Mouse (Mus musculus) heart, embryonic 14.5 days (tissue): ENCODE results near the gene Smg1. TPM values are rescaled to one million over a fixed set of nuclear protein-coding genes. Genes with fewer than 3 reads are reported as not detected.

Experiments
- ATAC-seq: fragments of 200-750 bp; cut with Nextera tagmentation; 2 replicates; pipeline ENCODE4 v1.8.0; 2017; ENCODE audit warnings: low read depth, moderate TSS enrichment; ENCODE audit not compliant: insufficient number of reproducible peaks, insufficient read depth, low FRiP score
- H3K27ac ChIP-seq, 2 experiments: fragments of 200-500 bp in 1 of 2; fragments of 300-500 bp in 1 of 2; sonication (generic) in 1 of 2; replicated peaks in 1 of 2; 2 replicates each; pipeline ENCODE4 v1.5.1; 2012 to 2014; ENCODE audit warnings: low read depth in 2 of 2, low read length in 2 of 2, control low read depth in 1 of 2, mild to moderate bottlenecking in 1 of 2, mixed read lengths in 1 of 2; ENCODE audit not compliant: control insufficient read depth in 1 of 2, insufficient read depth in 1 of 2
- H3K27me3 ChIP-seq: fragments of 300-500 bp; sonication (generic); 2 replicates; pipeline ENCODE4 v1.6.1; 2014; ENCODE audit warnings: mild to moderate bottlenecking, low read length, control low read depth; ENCODE audit not compliant: control insufficient read depth, insufficient read depth
- H3K36me3 ChIP-seq: fragments of 300-500 bp; sonication (generic); 2 replicates; pipeline ENCODE4 v1.6.1; 2014; ENCODE audit warnings: mild to moderate bottlenecking, control low read depth, low read length, mixed read lengths; ENCODE audit not compliant: control insufficient read depth, insufficient read depth
- H3K4me1 ChIP-seq, 2 experiments: fragments of 200-500 bp in 1 of 2; fragments of 300-500 bp in 1 of 2; sonication (generic) in 1 of 2; 2 replicates each; pipeline ENCODE4 v1.6.1; 2012 to 2014; ENCODE audit warnings: low read length in 2 of 2, control low read depth in 1 of 2, mixed read lengths in 1 of 2; ENCODE audit not compliant: control insufficient read depth in 2 of 2, insufficient read depth in 2 of 2
- H3K4me2 ChIP-seq: fragments of 300-500 bp; sonication (generic); 2 replicates; pipeline ENCODE4 v1.6.1; 2014; ENCODE audit warnings: mild to moderate bottlenecking, low read length
- H3K4me3 ChIP-seq, 2 experiments: fragments of 200-500 bp in 1 of 2; fragments of 300-500 bp in 1 of 2; sonication (generic) in 1 of 2; 2 replicates each; pipeline ENCODE4 v1.5.1; 2012 to 2014; ENCODE audit warnings: low read length in 2 of 2, mild to moderate bottlenecking in 2 of 2, control low read depth in 1 of 2, low read depth in 1 of 2, moderate library complexity in 1 of 2; ENCODE audit not compliant: control insufficient read depth in 1 of 2, insufficient read depth in 1 of 2
- H3K9ac ChIP-seq: fragments of 300-500 bp; sonication (generic); 2 replicates; pipeline ENCODE4 v1.6.1; 2014; ENCODE audit warnings: mild to moderate bottlenecking, low read length
- H3K9me3 ChIP-seq: fragments of 300-500 bp; sonication (generic); 2 replicates; pipeline ENCODE4 v1.6.1; 2016; ENCODE audit warnings: low read length, control low read depth; ENCODE audit not compliant: control insufficient read depth
- WGBS: fragments of 180-500 bp; shearing (Covaris S2); extraction: QIAGEN DNeasy Blood & Tissue Kit; methylation state at CpG from one replicate; pipeline ENCODE4 v1.1.7; 2014; 5-methylcytosine and 5-hydroxymethylcytosine counted together
- polyA plus RNA-seq: library from polyadenylated mRNA; unstranded; fragments of >200 nt; fragmentation: Nextera tagmentation; extraction: Ambion mirVana; gene quantifications from 2 replicates; pipeline ENCODE4 v1.2.1, GENCODE M21; 2014

The Smg1 gene
- polyA plus RNA-seq, 1 experiment from 2014 or later: 20.3 TPM

DNA sequence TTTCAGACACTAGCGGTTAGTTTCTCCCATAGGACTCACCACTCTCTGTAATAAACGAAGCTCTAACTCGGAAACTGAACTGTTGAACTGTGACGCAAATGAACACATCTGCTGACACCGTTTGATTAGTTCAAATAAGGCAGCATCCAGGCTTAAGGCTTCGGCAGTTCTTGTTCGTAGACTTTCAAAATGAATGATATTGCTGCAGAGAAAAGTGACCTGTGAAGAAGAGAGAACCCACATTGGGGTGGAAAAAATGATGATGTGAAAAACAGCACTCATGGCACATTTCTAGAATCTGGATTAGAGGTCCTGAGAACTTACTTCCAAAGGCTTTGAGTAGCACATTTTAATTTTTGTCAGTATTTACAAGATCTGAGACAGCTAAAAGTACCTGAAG is 102.2 kb downstream of the Smg1 start:
- Histone ChIP-seq H3K27ac (no peak overlapping the region), H3K9ac (no peak overlapping the region), H3K9me3 (no peaks in the 10 kb centered on the region), H3K4me1 (no peaks in the 10 kb centered on the region), H3K27me3 (no peaks in the 10 kb centered on the region), H3K36me3 (peaks cover 93% of the 10 kb centered on the region), H3K4me2 (no peak overlapping the region), H3K4me3 (no peak overlapping the region)
- ATAC-seq: no peak
- WGBS: 93% methylated on average over 7 of the region's 7 CpGs

- Histone ChIP-seq H3K9ac (no peak overlapping the region), H3K9me3 (no peaks in the 10 kb centered on the region), H3K27me3 (no peaks in the 10 kb centered on the region), H3K27ac (no peak overlapping the region), H3K4me3 (no peak overlapping the region), H3K36me3 (peaks cover 59% of the 10 kb centered on the region), H3K4me1 (peaks cover 0 to 5% of the 10 kb centered on the region in 2 experiments; a peak in 1 of 4 replicates), H3K4me2 (no peak overlapping the region)
- WGBS: 87% methylated on average over 11 of the region's 11 CpGs
- ATAC-seq: no peak
Observed at GRCm38 (mm10) chr7:118135128-118135527, 108.3 kb downstream of the Smg1 start.

GRCm38 (mm10) chr7:118129430-118130041 is 113.9 kb downstream of the Smg1 start, which contains the start of gene Arl6ip1:
Gene Arl6ip1, minus strand, starts transcription at chr7:118129662.
- no peaks in the 10 kb centered on the region for H3K9me3 ChIP-seq
- no peaks in the 10 kb centered on the region for H3K27me3 ChIP-seq
- ATAC-seq: peak; percentile 99

GRCm38 (mm10) chr7:118128925-118129429 is 114.5 kb downstream of the Smg1 start:
- peak overlapping the region; percentile 44 to 91 for H3K27ac ChIP-seq
- no peaks in the 10 kb centered on the region for H3K9me3 ChIP-seq
- peak overlapping the region; percentile 94 for H3K9ac ChIP-seq
- peaks cover 29% of the 10 kb centered on the region for H3K36me3 ChIP-seq
- under 1% methylated on average over 21 of the region's 21 CpGs for WGBS
- no peaks in the 10 kb centered on the region for H3K27me3 ChIP-seq
- peak overlapping the region; percentile 62 to 89 for H3K4me3 ChIP-seq
- ATAC-seq: peak; percentile 76
- H3K4me1 ChIP-seq: peaks cover 4 to 29% of the 10 kb centered on the region in 2 experiments
- H3K4me2 ChIP-seq: peak overlapping the region; percentile 82

More at GRCm38 (mm10) chr7:118129430-118130041, 113.9 kb downstream of the Smg1 start, which contains the start of gene Arl6ip1:
- peak within 1 kb of the TSS; percentile 82 for H3K4me2 ChIP-seq
- peak within 1 kb of the TSS; percentile 81 to 91 for H3K27ac ChIP-seq
- H3K9ac ChIP-seq: peak within 1 kb of the TSS; percentile 94
- peaks cover 25% of the 10 kb centered on the region for H3K36me3 ChIP-seq
- H3K4me1 ChIP-seq: peaks cover 4 to 29% of the 10 kb centered on the region in 2 experiments
- peak within 1 kb of the TSS; percentile 64 to 89 for H3K4me3 ChIP-seq
- WGBS: under 1% methylated on average over 39 of the region's 39 CpGs

- Histone ChIP-seq H3K4me1 (peaks cover 4 to 29% of the 10 kb centered on the region in 2 experiments), H3K9me3 (no peaks in the 10 kb centered on the region), H3K4me3 (no peak overlapping the region), H3K27ac (no peak overlapping the region), H3K9ac (0 out of 2 replicates have a peak overlapping the region, but pooled peaks have one; percentile 21), H3K4me2 (peak overlapping the region; percentile 82; the same call in 1 of the 2 replicates), H3K36me3 (peaks cover 51% of the 10 kb centered on the region), H3K27me3 (no peaks in the 10 kb centered on the region)
- ATAC-seq: no peak
- WGBS: 73% methylated on average over 11 of the region's 11 CpGs
Observed at GRCm38 (mm10) chr7:118126219-118126875, 117.1 kb downstream of the Smg1 start.

DNA sequence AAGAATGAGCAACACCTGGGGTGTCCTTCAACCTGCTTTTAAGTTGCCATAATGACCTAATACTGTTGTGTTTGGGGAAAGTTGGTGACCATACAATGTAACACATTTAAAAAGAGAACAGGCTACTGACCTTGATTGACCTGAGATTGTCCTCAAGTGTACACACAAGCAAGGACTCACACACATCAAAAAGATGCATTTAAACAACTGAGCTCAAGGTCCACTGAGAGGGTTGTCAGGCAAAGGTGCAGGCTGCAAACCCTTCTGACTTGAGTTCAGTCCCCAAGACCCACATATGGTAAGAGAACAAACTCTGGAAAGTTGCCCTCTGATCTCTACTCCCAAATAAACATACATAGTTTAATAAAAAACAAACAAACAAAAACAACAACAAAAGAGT is 117.7 kb downstream of the Smg1 start:
- H3K4me1 ChIP-seq: peaks cover 4 to 29% of the 10 kb centered on the region in 2 experiments
- no peaks in the 10 kb centered on the region for H3K27me3 ChIP-seq
- no peak overlapping the region for H3K9ac ChIP-seq
- peaks cover 57% of the 10 kb centered on the region for H3K36me3 ChIP-seq
- no peaks in the 10 kb centered on the region for H3K9me3 ChIP-seq
- no peak overlapping the region for H3K4me2 ChIP-seq
- no peak for ATAC-seq
- no peak overlapping the region for H3K4me3 ChIP-seq
- H3K27ac ChIP-seq: no peak overlapping the region; a peak in 1 of 4 replicates

DNA sequence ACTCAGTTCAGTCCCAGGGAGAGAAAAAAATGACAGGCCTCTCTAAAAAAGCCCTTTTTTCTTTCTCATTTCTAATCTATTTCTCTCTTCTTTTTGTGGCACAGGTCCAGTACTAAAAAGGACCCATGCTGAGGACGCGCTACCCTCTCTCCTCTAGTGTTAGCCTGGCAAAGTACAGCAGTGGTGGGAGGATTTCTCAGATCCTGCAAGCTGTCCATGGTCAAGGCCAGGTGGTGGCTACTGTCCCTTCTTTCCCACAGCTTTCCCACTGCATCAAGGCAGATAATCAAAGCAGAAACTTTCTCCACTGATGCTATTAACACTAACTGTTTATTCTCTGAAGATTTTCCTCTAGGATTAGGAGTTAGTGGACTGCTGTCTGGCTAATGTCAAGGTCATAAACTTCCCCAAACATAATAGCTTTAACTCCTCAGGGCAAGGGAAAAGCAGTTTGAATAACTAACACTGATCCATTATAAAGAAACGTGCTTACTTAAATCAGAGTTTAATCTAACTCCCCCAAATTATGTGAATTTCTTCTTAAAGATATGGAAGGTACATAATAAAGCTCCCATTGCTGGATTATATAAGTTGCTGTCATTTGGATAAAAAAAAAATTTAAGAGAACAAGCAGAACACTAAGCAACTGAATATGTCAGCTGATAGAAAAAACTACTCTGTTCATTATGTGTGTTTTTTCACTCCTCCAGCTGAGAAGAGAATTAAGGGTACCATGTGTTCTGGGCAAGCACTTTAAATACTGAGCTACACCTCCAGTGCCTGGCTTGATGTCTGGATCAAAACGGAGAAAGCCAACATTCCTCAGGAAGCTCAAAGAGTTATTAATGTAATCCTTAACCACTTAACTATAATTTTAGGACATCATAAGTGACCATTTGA is 119.7 kb downstream of the Smg1 start:
- WGBS: 88% methylated on average over 4 of the region's 4 CpGs
- Histone ChIP-seq H3K27ac (no peak overlapping the region), H3K4me3 (no peak overlapping the region), H3K9me3 (no peaks in the 10 kb centered on the region), H3K36me3 (peaks cover 77% of the 10 kb centered on the region), H3K4me1 (peaks cover 4 to 24% of the 10 kb centered on the region in 2 experiments), H3K9ac (no peak overlapping the region), H3K27me3 (no peaks in the 10 kb centered on the region), H3K4me2 (no peak overlapping the region)
- ATAC-seq: no peak
